Mouse (Mus musculus) erythroid progenitor cell, adult 5-6 weeks (primary cell): ENCODE data around the gene Dner. TPM values are rescaled to one million over a fixed set of nuclear protein-coding genes. Genes with fewer than 3 reads are reported as not detected.

Experiments
- ATAC-seq: replicated peaks from 2 replicates; pipeline ENCODE4 v1.8.0; 2016; ENCODE audit warnings: moderate number of reproducible peaks, mild to moderate bottlenecking, moderate TSS enrichment, inconsistent platforms; ENCODE audit not compliant: poor library complexity, low FRiP score, severe bottlenecking
- total RNA-seq, 2 experiments: library from RNA; stranded (forward) in 1 of 2; stranded (reverse) in 1 of 2; fragments of 150-400 nt in 1 of 2; fragments of 186-747, 209-891 nt in 1 of 2; gene quantifications; 2 replicates each; pipeline versions ENCODE4 v1.2.3 to v1.2.4; 2015 to 2017; ENCODE audit warnings: low replicate concordance in 2 of 2

Dner gene
- total RNA-seq, 2 experiments from 2014 or later, result not detected

DNA sequence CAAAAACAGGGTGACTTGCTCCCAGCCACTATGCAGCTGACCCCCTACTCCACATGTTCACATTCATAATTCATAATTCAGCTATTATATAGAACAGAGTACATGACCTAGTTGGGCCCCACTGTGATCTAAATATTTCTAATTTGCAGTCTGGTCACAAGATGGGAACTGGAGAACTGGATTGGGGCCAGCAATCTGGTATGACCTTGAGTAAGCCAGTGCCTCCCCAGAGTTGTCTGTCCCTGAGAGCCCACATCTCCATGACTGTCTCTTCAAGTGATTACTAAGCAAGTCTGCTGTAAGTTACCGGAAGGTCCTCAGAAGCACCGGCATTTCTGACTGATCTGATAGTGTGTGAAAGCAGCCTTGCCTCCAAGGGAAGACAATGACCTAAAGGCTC lies 49.2 kb downstream of the Dner start:
- ATAC-seq, result no peak

DNA sequence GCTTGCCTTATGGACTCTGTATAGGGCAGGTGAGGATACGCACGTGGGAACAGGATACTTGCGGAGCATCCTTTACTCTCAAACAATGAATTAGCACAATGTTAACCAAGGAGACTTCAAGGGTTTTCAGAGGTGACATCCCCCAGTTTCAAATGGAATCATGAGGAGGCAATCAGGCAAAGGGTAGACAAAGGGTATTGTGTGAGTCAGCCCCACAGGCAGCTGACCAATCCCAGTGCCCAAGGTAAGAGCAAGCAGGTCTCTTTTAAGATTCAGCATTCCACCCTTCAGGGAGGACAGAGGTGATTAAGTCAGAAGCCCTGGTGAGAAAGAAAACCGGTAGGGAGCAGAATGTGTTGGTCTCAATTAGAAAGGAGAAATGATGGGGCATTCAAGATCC lies 55.6 kb downstream of the Dner start:
- no peak for ATAC-seq

DNA sequence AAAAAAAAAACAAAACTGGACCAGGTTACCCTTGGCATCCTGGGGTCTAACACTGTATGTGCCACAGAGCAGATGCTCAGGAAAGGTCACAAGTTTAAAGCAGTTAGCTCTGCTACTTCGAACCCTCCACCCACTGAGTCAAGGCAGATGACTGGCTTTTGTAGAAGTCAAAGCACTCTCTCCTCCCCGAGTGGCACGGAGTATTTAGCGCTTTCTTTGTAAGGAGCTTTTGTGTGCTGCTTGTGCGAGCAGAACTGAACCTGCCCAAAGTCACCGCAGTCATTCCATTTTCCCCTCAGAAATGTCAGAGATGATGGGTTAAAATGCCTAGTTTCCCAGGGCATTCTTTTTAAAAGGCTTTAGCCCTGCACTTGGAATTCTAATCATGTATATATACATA lies 59.1 kb downstream of the Dner start:
- no peak for ATAC-seq

DNA sequence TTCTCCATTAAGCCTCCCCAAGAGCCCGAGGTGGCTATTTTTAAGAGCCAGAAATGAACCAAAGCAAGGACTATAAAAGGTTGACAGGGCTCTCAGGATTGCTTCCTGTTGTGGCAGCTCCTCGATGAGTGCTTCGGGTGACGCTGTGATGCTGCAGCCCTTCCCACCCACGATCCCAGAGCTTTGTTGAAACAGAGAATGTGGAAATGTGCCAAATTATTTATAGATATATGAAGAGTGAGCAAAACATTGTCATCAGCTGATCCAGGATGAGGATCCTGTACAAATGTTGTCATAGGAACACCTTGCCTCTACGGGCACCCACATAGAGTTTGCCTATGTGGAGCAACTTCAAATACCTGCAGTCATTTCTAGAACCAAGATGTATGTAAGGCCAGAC lies 67.8 kb downstream of the Dner start:
- ATAC-seq, result no peak

DNA sequence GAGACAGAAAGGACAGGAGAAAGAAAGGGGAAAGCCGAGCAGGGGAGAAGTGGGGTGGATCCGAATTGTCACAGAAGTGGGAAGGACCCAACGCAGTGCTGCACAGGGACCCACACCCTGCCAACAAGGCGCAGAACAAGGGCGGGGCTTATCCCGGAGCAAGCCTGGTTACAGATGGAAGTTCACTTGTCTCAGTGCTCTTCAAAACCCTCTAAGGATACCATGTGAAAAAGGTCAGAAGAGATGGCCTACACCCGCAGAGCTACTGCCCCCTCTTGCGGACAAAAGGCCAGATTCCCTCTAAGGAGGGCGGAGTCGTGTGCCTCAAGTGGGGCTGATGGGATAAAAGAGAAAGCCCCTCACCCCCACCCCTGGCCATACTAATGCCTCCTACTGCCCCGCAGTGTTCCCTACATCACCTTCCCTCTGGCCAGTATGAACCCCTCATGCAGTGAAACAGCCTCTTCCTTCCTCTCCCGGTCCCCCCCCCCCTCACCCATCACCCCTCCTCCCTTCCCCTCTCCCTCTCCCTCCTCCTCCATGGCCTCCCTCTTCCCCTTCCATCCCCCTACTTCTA lies 73.0 kb downstream of the Dner start:
- ATAC-seq, result no peak

DNA sequence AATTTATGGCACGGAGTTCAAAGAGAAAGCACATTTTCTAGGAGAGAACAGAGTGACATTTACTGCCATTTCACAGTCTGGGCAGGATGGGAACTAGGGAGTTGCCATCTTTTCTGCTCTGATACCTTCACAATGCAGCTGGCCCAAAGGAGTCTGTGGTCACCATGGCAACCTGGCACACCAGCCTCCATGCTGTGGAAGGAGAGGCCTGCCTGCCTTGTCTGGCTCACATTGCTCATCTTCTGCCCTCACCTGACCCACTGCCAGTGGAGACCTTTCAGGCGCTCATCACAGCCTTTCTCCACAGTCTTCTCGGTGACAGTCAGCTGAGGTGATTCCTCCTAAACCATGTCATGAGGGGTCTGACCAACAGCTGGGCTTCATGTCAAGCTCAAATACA lies 74.7 kb downstream of the Dner start:
- no peak for ATAC-seq

DNA sequence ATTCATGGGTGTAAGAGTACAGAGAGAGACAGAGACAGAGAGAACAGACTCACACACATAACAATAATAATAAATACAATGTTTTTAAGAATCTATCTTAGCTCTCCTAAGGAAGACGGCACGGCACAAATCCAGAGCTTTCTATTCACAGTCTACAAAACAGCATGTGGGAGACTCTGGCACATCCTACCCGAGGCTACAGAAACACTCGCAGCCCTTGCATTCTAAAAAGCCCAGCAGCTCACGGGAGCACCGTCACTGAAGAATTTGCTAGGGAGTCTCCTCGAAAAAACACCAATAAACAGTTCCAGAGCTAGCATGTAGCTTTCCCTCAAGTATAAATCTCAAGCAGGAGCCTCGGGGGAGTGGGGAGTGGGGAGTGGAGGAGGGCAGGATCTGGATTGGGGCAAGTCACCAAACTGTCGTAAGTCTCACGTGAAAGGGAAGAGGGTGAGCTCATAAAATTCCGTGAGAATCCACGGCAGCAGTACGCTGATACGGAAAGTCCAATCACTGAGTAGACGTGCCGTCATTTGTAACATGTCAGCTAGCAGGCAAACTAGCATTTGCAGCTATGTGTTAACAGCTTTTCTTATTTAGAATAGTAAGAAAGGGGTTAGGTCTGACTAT lies 76.8 kb downstream of the Dner start:
- ATAC-seq, result no peak

DNA sequence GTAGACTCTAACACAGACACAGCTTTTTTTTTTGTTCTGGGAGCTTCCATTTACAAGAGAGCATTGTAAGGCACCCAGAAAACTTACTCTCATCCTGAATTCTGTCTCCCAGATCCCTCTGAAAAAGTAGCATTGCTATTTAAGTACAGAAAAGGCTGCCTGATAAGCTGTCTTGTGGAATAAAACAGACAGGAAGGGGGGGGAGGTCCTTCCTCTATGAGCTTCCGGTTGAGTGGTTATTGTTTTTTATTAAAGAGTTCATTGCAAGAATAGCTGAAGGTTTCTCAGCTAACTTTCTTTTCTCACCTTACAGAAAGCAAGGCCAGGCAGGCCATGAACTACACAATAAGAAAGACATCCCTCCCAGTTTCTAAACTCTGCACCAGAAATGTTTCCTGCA lies 77.9 kb downstream of the Dner start:
- no peak for ATAC-seq

DNA sequence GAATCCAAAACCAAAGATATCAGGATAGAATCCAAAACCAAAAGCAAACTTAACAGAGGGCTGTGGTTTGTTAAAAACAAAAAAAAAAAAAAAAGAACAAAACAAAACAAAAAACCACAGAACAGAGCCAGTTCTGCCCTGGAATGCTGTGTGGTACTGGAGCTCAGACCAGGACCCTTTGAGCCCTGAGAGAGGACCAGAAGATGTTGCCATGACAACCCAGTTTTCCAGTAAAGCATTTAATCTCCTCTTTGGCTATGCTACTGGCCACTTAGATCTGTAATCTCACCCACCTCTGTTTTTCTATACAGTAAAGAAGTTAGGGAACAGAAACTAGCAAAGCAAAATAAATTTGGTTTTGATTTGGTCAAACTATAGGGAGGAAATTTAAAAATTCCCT lies 79.9 kb downstream of the Dner start:
- no peak for ATAC-seq

DNA sequence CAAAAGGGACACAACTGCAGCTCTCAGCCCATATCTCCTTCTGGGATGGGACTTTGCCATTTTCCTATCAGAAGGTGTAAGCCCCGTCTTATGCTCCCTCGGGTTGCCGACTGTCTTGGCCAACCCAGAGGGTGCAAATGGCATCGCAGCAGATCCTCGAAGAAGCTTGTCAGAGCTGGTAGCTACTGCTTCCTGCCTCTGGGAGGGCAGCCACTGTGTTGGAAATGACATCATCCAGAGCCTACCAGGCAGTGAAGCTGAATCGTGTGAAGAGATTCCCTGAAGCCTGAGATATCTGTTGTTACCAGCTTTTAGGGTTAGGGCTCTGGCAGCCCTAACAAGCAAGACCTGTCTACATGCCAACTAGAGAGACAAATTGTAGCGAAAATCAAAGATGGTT lies 81.4 kb downstream of the Dner start:
- ATAC-seq, result no peak

DNA sequence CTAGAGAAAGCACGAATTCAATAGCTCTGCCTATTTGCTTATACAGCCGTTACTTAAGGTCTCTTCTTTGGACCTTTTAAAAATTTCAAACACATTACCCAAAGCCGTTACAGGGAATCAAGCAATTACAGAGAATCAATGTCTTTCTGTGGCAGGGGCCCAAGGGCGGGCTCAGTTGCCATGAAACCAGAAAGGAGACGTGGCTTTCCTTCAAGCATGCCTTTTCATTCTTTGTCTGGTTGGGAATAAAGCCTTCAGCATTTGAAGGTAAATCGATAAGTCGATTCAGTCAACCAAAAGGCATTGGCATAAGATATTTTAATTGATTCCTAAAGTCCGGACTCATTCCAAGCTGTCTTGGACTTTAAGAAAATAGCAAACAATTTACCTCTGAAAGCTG lies 82.9 kb downstream of the Dner start:
- no peak for ATAC-seq

DNA sequence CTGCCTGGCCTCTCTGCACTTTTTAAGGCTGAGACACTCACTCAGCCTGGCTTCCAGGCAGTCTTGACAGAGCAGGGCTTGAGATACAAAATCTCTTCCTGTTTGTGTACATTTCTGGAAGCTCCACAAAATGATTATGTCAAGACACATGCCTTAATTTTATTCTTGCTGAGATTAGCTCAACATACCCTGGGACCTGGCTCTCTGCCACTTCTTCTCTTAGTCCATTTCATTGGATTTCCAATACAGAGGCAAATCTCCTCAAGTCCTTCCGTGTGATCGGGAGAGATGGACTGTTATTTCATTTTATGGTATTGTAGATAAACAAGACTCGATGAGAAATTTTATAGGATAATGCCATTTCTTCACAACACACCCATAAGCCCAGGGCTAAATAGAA lies 84.7 kb downstream of the Dner start:
- ATAC-seq, result no peak

DNA sequence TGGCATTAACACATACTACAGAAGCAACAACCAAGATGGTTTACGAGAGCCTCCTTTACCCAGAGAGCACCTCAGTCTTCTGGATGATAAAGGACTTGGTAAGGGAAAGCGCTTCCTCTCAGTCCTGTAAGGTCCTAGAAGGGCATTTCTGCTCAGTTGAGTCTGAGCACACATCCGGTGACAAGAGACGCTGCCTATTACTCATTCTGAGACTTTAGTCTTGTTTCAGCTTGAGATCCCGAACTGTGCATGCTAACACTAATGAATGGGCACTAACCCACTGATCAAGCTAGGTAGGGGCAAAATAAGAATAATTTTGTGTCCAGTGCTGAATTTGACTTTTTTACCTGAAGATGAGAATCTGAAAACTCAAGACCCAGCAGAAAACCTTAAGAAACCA lies 97.0 kb downstream of the Dner start:
- ATAC-seq, result no peak

DNA sequence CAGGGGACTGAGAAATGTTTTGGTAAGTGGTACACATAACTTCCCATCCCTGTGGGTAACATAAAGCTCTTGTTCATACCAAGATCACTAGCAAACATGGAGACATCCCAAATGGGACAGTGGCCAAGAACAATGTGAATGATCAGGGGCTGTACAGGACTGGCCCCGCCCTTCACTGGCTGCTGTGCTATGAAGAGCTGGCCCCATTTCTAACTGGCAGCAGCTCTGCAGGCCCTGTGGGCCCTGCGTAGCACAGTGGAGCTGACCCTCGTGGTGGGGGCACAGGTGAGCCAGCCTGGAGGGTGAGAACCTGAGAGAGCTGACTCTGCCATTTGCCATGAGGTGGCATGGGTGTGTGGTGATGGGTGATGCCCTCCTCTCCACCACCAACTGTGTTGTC lies 100.0 kb downstream of the Dner start:
- no peak for ATAC-seq

DNA sequence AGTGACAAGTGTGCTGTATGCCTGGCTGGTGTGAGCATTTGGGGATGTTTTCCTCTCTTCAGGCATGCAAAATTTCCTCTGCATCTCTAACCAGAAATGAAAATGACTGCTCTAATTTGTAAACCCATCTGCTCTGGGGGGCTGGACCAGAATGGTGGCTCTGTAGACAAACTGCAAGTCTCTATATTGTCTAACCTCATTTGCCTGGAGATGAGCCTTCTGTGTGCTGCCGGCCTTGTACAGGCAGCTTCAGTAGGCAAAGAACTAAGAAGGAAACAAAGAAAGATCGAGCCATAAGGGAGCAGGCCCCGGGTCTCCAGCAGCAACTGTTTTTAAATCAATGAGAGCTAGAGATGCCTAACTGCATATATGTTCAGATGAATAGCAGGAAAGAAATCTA lies 103.6 kb downstream of the Dner start:
- no peak for ATAC-seq

DNA sequence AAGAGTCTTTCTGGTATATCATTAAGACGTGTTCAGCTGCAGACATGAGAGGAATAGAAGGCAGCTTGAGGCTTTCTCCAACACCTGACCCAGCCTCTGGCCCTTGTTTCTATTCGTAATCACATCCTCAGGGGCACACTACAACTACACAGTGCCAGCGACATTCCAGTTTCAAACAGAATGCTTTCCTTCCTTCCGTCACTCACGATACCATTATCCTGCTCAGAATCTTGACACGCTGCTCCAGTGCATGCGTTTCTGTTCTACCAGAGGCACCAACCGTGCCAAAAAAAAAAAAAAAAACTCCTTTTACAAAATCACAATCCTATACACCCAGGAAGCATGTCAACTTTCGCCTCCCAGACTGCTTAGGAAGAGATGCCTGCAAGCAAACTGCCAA lies 105.5 kb downstream of the Dner start:
- no peak for ATAC-seq

DNA sequence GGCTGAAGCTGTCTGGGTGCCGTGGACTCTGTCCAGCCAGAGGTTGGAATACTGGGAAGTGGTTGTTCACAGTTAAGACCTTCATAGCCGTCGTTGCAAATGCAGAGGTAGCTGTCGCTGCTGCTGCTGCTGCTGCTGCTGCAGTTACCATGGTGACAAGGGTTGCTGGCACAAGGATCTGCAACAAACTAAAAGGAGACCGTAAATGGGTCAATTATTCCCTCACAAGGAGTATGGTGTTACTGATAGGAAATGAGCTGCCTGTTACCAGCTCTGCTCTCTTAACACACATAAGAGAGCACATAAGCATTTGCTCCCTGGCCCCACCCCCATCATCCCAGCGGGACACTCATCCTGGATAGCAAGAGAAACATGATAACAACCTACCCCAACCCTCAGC lies 110.6 kb downstream of the Dner start:
- ATAC-seq, result no peak

DNA sequence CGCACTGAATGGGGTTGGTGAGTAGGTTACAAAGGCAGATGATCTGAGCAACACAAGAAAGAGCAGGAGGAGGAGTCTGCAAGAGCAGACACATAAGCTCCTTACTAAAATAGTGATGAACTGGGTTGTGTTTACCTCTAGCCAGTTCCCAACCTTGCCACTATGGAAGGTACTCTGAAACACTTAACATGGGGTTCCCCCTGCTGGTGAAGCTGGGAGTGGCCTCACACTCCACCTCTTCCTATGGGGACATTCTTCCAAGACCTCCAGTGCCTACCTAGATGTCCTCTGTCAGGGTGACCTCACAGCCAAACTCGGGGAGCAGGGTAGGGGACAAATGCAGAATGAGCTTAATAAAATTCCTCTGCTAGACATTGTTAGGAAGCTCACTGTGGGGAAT lies 114.2 kb downstream of the Dner start:
- no peak for ATAC-seq

DNA sequence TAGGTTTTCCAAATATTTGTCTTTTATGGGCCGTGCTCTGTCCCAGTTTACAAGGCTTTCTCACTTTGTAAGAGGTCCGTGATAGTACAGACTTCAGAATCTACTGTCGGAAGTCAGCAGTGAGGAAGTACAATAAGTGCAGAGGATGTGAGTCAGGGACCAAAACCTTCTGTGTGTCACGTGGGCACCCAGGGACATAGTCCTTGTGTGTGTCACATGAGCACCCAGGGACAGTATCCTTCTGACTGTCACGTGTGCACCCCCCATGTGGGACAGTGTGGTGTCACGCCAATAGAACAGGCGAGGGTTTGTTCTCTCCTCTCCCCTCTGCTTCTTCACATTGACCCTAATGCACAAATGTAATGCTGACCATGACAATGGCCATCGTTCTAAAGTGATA lies 134.2 kb downstream of the Dner start:
- ATAC-seq, result no peak

DNA sequence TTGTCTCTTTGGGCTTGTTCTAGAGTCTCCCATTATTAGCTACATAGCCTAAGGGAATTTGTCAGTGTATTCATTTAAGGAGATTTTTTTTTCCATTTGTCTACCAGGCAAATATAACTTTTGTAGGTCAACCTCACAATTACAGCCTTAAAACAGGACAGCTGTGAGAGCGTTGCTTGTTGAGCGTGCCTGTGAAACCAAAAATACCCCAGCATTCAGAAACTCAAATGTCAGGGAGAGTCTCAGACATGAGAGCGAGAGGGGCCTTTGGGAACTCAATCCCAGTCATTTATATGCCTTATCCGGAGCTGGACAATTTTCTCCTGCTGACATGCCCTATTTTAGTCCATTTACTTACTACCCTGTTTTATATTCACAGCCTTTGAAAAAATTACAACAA lies 134.6 kb downstream of the Dner start:
- no peak for ATAC-seq

DNA sequence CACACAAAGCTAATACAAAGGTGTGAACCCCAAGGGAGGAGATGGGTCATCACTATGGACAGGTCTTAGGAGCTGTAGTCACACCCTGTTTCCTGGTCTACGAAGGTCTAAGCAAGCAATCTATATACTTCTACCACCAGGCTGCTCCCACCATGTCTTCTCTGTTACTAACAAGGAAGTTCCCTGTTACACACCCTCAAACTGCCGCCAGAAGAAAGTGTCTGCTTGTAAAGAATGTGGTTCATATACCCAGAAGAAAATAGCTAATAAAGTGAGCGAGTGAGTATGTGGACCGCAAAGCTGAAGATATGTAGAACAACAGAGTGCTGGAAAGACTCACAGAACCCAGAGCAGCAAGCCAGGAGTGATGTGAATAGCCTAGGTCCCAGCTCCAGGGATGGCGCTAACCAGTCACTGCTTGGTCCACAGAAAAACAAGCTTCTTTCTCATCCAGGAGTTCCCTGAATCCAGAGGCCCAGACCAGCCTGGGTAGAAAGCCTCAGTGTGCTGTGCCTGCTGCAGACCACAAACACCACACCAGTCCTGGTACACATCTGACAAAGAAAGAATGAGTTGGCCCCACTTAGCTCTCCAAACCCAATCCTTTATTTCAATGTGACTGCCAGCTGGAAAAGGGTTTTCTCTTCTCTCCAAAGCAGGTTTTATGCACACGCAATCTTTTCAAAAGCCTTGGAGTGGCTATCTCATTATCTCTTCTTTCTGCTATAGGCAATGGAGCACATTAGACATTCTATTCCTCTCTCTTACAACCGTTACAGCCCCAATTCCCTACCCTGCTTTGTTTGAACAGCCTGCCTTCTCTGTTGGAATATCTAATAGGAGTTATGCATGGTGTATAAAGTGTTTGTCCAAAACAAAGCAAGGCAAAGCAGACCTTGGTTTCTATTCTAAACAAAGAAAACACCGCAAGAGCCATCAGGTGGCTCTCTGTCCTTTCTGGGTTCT lies 139.2 kb downstream of the Dner start:
- no peak for ATAC-seq
